Mouse (Mus musculus) liver, postnatal 0 days (tissue): ENCODE results near the gene Tmem44.

ENCODE experiments used
- CTCF ChIP-seq: sonication (generic); IDR thresholded peaks from 2 replicates; pipeline ENCODE4 v1.5.1; 2016; ENCODE audit warnings: antibody characterized with exemption, low read depth
- EP300 ChIP-seq: IDR thresholded peaks from 2 replicates; pipeline ENCODE4 v1.6.1; 2016; ENCODE audit warnings: antibody characterized with exemption, low read depth, mild to moderate bottlenecking

GRCm38 (mm10) chr16:30548291-30548690, 2.4 kb downstream of the Tmem44 start:
- TF ChIP-seq CTCF (no peak), EP300 (no peak)
